Mouse (Mus musculus) T-cell, adult 2 months (primary cell): ENCODE results near the gene Nhs.
"Not testable (repeated sequence)": the region's sequence is repeated elsewhere in the genome, so short reads cannot be mapped to it uniquely, and the experiment has no call there.

Experiments
- DNase-seq: peaks from one replicate; pipeline ENCODE4 v3.0.0; 2022; ENCODE audit warnings: low spot score

Nhs gene

GRCm38 (mm10) chrX:161943098-161943680, 216.3 kb downstream of the Nhs start:
- no peak for DNase-seq

GRCm38 (mm10) chrX:161940696-161941095, 218.8 kb downstream of the Nhs start:
- DNase-seq, result no peak

GRCm38 (mm10) chrX:161926683-161927053, 232.9 kb downstream of the Nhs start:
- no peak for DNase-seq

GRCm38 (mm10) chrX:161925973-161926682, 233.4 kb downstream of the Nhs start:
- no peak for DNase-seq

GRCm38 (mm10) chrX:161922655-161923054, 236.9 kb downstream of the Nhs start:
- DNase-seq, result no peak

- DNase-seq, result no peak
Observed at GRCm38 (mm10) chrX:161921581-161921980, 237.9 kb downstream of the Nhs start.

GRCm38 (mm10) chrX:161909963-161910362, 249.6 kb downstream of the Nhs start:
- DNase-seq, result no peak

- DNase-seq, result no peak
Observed at GRCm38 (mm10) chrX:161908652-161909403, 250.7 kb downstream of the Nhs start.

GRCm38 (mm10) chrX:161907595-161908592, 251.6 kb downstream of the Nhs start:
- no peak for DNase-seq

- no peak for DNase-seq
Observed at GRCm38 (mm10) chrX:161894442-161894841, 265.1 kb downstream of the Nhs start.

- DNase-seq, result no peak
Observed at GRCm38 (mm10) chrX:161883661-161884060, 275.9 kb downstream of the Nhs start.

- no peak for DNase-seq
Observed at GRCm38 (mm10) chrX:161877123-161877522, 282.4 kb downstream of the Nhs start.

GRCm38 (mm10) chrX:161873511-161873910, 286.0 kb downstream of the Nhs start:
- DNase-seq, result no peak

- DNase-seq, result no peak
Observed at GRCm38 (mm10) chrX:161871306-161871705, 288.2 kb downstream of the Nhs start.

GRCm38 (mm10) chrX:161855630-161856029, 303.9 kb downstream of the Nhs start:
- DNase-seq, result no peak

GRCm38 (mm10) chrX:161853626-161854312, 305.8 kb downstream of the Nhs start:
- DNase-seq, result no peak

GRCm38 (mm10) chrX:161826186-161826585, 333.3 kb downstream of the Nhs start:
- not testable (repeated sequence) for DNase-seq

GRCm38 (mm10) chrX:161790182-161790581, 369.3 kb downstream of the Nhs start:
- no peak for DNase-seq
